Mouse (Mus musculus) G1E (cell line): ENCODE data around the gene Cep152.

Source experiments
- CTCF ChIP-seq: IDR thresholded peaks from 2 replicates; pipeline ENCODE4 v1.5.1; 2012; ENCODE audit warnings: low read depth, low read length, inconsistent platforms, mixed read lengths
- GATA1 ChIP-seq: IDR thresholded peaks from 2 replicates; pipeline ENCODE4 v1.6.1; 2012; ENCODE audit warnings: borderline replicate concordance, low read length, inconsistent platforms, mixed read lengths
- GATA2 ChIP-seq: IDR thresholded peaks from 2 replicates; pipeline ENCODE4 v1.6.1; 2012; ENCODE audit warnings: low read depth, low read length, inconsistent platforms, borderline replicate concordance
- POLR2AphosphoS5 ChIP-seq: IDR thresholded peaks from 2 replicates; pipeline ENCODE4 v1.6.1; 2012; ENCODE audit warnings: low read depth, low read length, inconsistent platforms; ENCODE audit not compliant: insufficient replicate concordance
- TAL1 ChIP-seq: conservative IDR thresholded peaks from 2 replicates; pipeline ENCODE4 v1.6.1; 2012; ENCODE audit warnings: low read depth, low read length, inconsistent platforms, mixed read lengths

DNA sequence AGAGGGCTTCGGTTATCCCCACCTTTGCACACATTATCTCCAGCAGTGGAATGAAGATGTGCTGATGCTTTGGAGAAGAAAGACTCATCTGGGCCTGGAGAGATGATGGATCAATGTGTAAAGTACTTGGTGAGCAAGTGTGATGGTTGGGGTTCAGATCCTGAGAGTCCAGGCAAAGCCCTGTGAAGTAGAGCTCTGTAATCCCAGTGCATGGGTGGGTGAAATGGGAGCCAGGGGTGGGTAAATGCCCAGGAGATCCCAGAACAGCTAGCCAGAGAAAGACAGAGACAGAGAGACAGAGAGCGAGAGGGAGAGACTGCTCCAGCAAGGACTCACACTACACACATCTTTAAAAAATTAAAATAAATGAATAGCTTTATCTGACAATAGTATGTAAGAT, 28.4 kb upstream of the Cep152 start:
- TF ChIP-seq CTCF, result no peak
- no peak for TF ChIP-seq GATA1
- no peak for TF ChIP-seq POLR2AphosphoS5
- no peak for TF ChIP-seq TAL1
- TF ChIP-seq GATA2, result no peak
